Mouse (Mus musculus): ENCODE results near the gene Rac3. TPM values are rescaled to one million over a fixed set of nuclear protein-coding genes. Genes with fewer than 3 reads are reported as not detected.
"Not testable (repeated sequence)": the region's sequence is repeated elsewhere in the genome, so short reads cannot be mapped to it uniquely, and the experiment has no call there.

The Rac3 gene
- polyA plus RNA-seq, 1 experiment from 2014 or later = 9.7 TPM

DNA sequence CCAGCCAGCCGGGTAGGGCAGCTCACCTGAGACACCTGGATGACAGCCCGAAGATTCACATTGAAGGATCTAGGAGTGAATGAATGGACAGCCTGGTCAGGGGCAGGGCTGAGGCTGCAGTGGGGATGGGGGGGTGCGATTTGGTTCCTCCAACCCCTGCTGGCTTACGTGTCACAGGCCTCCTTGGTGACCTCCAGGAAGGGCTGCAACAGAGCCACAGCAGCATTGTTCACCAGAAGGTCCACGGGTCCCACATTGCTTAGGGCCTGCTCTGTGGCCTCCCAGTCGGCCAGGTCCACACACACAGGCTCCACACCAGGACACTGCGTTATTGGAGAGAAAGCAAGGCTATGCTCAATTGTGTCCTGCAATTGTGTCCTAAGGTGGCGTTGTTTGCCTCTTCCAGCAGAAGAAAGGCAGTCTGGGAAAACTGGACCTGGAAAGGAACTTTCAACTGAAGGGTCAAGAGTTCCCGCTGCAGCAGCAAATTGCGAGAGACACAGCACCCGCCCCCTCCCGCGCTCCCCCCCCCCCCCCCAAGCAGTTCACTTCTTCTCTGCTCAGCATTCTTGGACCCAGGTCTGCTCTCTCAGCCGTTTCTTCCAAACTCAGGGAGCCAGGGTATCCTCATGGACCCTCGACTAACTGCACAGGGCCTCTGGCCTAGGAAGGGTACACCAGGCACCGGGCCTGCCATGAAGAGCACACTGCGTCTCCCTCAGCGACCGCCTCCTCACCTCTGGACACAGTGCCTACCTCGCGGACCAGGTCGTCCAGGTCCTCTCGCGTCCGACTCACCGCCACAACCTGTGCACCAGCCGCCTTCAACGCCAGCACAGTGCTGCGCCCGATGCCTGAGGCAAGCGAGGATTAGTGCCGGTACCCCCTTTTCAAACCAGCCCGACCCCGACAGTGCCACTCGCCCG, 5.2 kb downstream of the Rac3 start:
- H3K4me3 ChIP-seq (ENCODE audit: low read depth, low read length) = peak overlapping the region; percentile 45
- H3K4me1 ChIP-seq (ENCODE audit: control insufficient read depth, insufficient read depth, low read length) = peaks cover 3% of the 10 kb centered on the region; the same call in 1 of the 2 replicates
- ATAC-seq (replicated peaks; ENCODE audit: insufficient number of reproducible peaks, low FRiP score, low TSS enrichment, low read depth) (peak; percentile 5), DNase-seq (ENCODE audit: low spot score) (no peak)
- H3K36me3 ChIP-seq (replicated peaks; ENCODE audit: control insufficient read depth, insufficient read depth, low read depth, low read length) = no peaks in the 10 kb centered on the region; the same call in 1 of the 2 replicates
- WGBS = 17% methylated on average over 36 of the region's 36 CpGs
- no peaks in the 10 kb centered on the region for H3K9me3 ChIP-seq (replicated peaks; ENCODE audit: control insufficient read depth, low read length)
- H3K27ac ChIP-seq (replicated peaks; ENCODE audit: low read depth, low read length) = no peak overlapping the region
- peaks cover 7% of the 10 kb centered on the region for H3K27me3 ChIP-seq (ENCODE audit: control insufficient read depth, insufficient read depth, low read length)
- peak overlapping the region; percentile 87 for H3K4me2 ChIP-seq (ENCODE audit: low read depth, low read length)
- H3K9ac ChIP-seq (replicated peaks; ENCODE audit: low read length) = peak overlapping the region; percentile 49

DNA sequence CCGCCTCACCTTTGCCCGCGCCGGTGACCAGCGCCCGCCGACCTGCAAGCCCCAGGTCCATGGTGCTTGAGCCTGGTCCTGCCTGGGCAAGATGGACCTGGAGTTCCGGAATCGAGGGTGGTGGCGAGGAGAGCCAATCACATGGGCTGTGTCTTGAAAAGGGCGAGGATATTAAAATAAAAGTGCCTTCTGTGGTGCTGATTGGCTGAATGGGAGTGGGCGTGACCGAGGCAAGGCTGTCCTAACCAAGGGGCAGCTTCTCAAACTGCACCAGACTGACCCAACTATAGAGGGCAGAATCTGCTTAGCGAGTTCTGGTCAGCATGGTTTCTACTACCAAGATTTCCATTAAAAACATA, 5.9 kb downstream of the Rac3 start, which contains the start of gene Dcxr:
Dcxr (minus strand) TSS at position 113 of the 359 bp plus-strand sequence.
- ATAC-seq (replicated peaks; ENCODE audit: insufficient number of reproducible peaks, low FRiP score, low TSS enrichment, low read depth) (peak; percentile 81), DNase-seq (ENCODE audit: low spot score) (peak; percentile 90)
- Histone ChIP-seq H3K27ac (replicated peaks; ENCODE audit: low read depth, low read length) (no peak within 1 kb of the TSS), H3K9me3 (replicated peaks; ENCODE audit: control insufficient read depth, low read length) (no peaks in the 10 kb centered on the region), H3K36me3 (replicated peaks; ENCODE audit: control insufficient read depth, insufficient read depth, low read depth, low read length) (no peaks in the 10 kb centered on the region; the same call in 1 of the 2 replicates), H3K4me1 (ENCODE audit: control insufficient read depth, insufficient read depth, low read length) (peaks cover under 1% of the 10 kb centered on the region; the same call in 1 of the 2 replicates), H3K4me3 (ENCODE audit: low read depth, low read length) (peak within 1 kb of the TSS; percentile 45), H3K27me3 (ENCODE audit: control insufficient read depth, insufficient read depth, low read length) (peaks cover 4% of the 10 kb centered on the region), H3K9ac (replicated peaks; ENCODE audit: low read length) (peak within 1 kb of the TSS; percentile 49), H3K4me2 (ENCODE audit: low read depth, low read length) (peak within 1 kb of the TSS; percentile 87)
- under 1% methylated on average over 14 of the region's 14 CpGs for WGBS

DNA sequence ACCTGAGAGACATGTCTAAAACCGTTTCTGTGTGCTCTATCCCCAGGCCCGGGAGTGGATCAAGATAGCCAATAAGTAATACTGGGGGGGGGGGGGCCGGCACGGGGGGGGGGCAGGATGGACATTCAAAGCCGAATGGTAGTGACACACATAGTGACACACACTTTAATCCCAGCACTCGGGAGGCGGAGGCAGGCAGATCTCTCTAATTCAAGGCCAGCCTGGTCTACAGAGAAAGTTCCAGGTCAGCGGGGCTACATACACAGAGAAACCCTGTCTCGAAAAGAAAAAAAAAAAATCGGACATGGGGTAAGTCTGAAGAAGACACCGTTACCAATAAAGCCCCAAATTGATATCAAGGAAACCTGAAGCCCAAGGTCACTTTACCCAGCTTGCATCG, 6.3 kb downstream of the Rac3 start:
- Histone ChIP-seq H3K4me1 (ENCODE audit: control insufficient read depth, insufficient read depth, low read length) (no peaks in the 10 kb centered on the region), H3K9ac (replicated peaks; ENCODE audit: low read length) (no peak overlapping the region), H3K4me2 (ENCODE audit: low read depth, low read length) (no peak overlapping the region), H3K27me3 (ENCODE audit: control insufficient read depth, insufficient read depth, low read length) (peaks cover under 1% of the 10 kb centered on the region), H3K4me3 (ENCODE audit: low read depth, low read length) (no peak overlapping the region), H3K36me3 (replicated peaks; ENCODE audit: control insufficient read depth, insufficient read depth, low read depth, low read length) (no peaks in the 10 kb centered on the region; the same call in 1 of the 2 replicates), H3K9me3 (replicated peaks; ENCODE audit: control insufficient read depth, low read length) (no peaks in the 10 kb centered on the region), H3K27ac (replicated peaks; ENCODE audit: low read depth, low read length) (no peak overlapping the region)
- 69% methylated on average over 12 of the region's 12 CpGs for WGBS
- no peak for DNase-seq (ENCODE audit: low spot score)
- ATAC-seq (replicated peaks; ENCODE audit: insufficient number of reproducible peaks, low FRiP score, low TSS enrichment, low read depth) = no peak

DNA sequence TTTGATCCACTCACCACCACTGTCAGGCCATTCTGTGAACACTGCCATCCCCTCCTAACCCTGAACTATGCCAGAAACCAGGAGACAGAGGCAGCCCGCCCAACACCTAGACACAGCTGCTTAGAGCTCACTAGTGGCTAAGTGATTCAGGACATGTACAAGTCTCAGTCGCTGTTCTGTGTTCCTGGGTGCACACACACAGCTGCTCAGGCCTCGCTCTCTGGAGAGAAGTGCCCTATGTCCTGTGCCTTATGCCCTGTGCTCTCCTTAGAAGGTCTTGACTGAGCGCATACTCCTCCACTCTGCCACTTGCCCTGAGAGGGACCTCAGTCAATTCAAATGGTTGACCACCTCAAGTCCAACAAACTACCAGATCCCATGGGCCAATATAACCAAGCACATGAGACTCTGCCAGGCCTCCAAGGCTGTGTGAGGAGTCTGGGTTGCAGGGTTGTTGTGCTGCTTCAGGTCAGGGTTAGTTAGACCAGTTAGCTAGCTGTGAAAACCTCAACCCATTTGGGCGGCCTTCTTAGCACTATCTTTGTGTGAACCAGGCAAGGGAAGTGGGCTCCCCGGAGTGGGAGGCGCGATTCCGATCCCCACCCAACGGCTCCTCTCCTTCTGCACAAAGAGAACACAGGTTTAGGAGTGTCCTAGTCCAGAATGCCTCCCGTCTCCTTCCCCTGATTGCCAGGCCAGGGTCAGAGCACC, 7.4 kb downstream of the Rac3 start:
- H3K4me2 ChIP-seq (ENCODE audit: low read depth, low read length) = no peak overlapping the region
- no peak for ATAC-seq (replicated peaks; ENCODE audit: insufficient number of reproducible peaks, low FRiP score, low TSS enrichment, low read depth)
- no peaks in the 10 kb centered on the region for H3K4me1 ChIP-seq (ENCODE audit: control insufficient read depth, insufficient read depth, low read length)
- H3K9ac ChIP-seq (replicated peaks; ENCODE audit: low read length) = no peak overlapping the region
- H3K4me3 ChIP-seq (ENCODE audit: low read depth, low read length) = no peak overlapping the region
- no peak overlapping the region for H3K27ac ChIP-seq (replicated peaks; ENCODE audit: low read depth, low read length)
- H3K27me3 ChIP-seq (ENCODE audit: control insufficient read depth, insufficient read depth, low read length) = no peaks in the 10 kb centered on the region; the same call in 1 of the 2 replicates
- no peaks in the 10 kb centered on the region for H3K36me3 ChIP-seq (replicated peaks; ENCODE audit: control insufficient read depth, insufficient read depth, low read depth, low read length)
- DNase-seq (ENCODE audit: low spot score) = no peak
- WGBS = 65% methylated on average over 11 of the region's 11 CpGs
- no peaks in the 10 kb centered on the region for H3K9me3 ChIP-seq (replicated peaks; ENCODE audit: control insufficient read depth, low read length)

DNA sequence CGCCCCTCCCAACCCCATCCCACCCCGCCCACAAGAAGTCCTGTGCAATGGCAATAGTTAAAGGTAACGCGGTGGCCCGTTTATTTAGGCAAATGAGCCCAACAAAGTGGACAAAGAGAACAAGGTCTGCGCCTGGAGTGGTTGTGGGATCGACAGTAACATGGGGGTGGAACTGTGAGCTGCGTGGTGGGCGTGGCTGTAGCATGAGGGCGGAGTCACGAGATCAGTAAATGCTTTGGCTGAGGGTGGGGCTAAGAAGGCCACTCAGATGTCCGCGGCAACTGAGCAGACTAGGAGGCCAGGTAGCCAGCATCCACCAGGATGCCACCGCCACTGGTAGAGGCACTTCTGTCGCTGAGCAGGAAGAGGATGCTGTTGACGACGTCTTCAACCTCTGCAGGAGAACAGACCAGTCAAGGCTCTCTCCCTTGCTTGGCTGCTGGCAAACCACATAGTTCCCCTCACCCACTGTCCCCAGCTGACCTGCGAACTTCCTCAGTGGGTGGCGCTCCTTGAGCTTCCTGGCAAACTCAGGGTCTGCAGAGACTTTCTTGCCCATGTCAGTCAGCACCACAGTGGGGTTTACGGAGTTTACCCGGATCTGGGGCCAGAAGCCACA, 8.3 kb downstream of the Rac3 start:
- H3K9me3 ChIP-seq (replicated peaks; ENCODE audit: control insufficient read depth, low read length); H3K27me3 ChIP-seq (ENCODE audit: control insufficient read depth, insufficient read depth, low read length); H3K4me1 ChIP-seq (ENCODE audit: control insufficient read depth, insufficient read depth, low read length); H3K36me3 ChIP-seq (replicated peaks; ENCODE audit: control insufficient read depth, insufficient read depth, low read depth, low read length); ATAC-seq (replicated peaks; ENCODE audit: insufficient number of reproducible peaks, low FRiP score, low TSS enrichment, low read depth); H3K4me3 ChIP-seq (ENCODE audit: low read depth, low read length); H3K27ac ChIP-seq (replicated peaks; ENCODE audit: low read depth, low read length); H3K9ac ChIP-seq (replicated peaks; ENCODE audit: low read length): not testable (repeated sequence)
- peak; percentile 73 for DNase-seq (ENCODE audit: low spot score)
- H3K4me2 ChIP-seq (ENCODE audit: low read depth, low read length) = peak overlapping the region; percentile 29
- WGBS = 1% methylated on average over 17 of the region's 21 CpGs

DNA sequence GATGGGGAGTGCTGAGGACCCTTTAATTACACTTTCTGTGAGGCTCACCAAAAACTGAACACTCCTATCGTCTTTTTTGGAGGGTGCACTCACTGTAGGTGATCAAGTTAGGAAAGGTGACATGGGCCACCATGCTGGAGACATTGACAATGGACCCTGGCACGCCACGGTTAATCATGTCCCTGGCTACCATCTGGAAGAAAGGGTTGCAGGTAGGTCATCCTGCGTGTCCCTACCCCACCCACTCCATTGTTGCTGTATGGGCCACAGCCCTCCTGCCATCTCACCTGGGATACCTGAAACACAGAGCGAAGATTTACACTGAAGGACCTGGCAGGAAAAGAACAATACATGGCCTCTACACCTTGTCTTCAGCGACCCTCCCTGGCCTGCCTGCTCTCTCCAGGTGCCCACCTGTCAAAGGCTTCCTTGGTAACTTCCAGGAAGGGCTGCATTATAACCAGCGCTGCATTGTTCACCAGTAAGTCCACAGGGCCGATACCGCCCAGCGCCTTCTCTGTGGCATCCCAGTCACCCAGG, 9.1 kb downstream of the Rac3 start:
- H3K9me3 ChIP-seq (replicated peaks; ENCODE audit: control insufficient read depth, low read length) = no peaks in the 10 kb centered on the region
- no peak for DNase-seq (ENCODE audit: low spot score)
- H3K4me3 ChIP-seq (ENCODE audit: low read depth, low read length) = no peak overlapping the region
- no peaks in the 10 kb centered on the region; the same call in 1 of the 2 replicates for H3K27me3 ChIP-seq (ENCODE audit: control insufficient read depth, insufficient read depth, low read length)
- no peak overlapping the region for H3K27ac ChIP-seq (replicated peaks; ENCODE audit: low read depth, low read length)
- 89% methylated on average over 10 of the region's 10 CpGs for whole genome bisulfite sequencing
- no peaks in the 10 kb centered on the region for H3K4me1 ChIP-seq (ENCODE audit: control insufficient read depth, insufficient read depth, low read length)
- no peaks in the 10 kb centered on the region for H3K36me3 ChIP-seq (replicated peaks; ENCODE audit: control insufficient read depth, insufficient read depth, low read depth, low read length)
- no peak overlapping the region for H3K4me2 ChIP-seq (ENCODE audit: low read depth, low read length)
- no peak for ATAC-seq (replicated peaks; ENCODE audit: insufficient number of reproducible peaks, low FRiP score, low TSS enrichment, low read depth)
- H3K9ac ChIP-seq (replicated peaks; ENCODE audit: low read length) = no peak overlapping the region

DNA sequence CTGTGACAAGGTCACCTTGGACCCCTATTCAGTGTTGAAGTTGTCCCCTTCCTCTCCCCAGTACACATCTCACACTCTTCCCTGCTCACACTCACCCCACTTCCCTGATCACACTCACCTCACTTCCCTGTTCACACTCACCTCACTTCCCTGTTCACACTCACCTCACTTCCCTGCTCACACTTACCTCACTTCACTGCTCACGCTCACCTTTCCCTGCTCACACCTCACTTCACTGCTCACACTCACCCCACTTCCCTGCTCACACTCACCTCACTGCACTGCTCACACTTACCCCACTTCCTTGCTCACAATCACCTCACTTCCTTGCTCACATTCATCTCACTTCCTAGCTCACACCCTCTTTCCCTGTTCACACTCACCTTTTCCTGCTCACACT, 10.1 kb downstream of the Rac3 start:
- H3K27ac ChIP-seq (replicated peaks; ENCODE audit: low read depth, low read length) = no peak overlapping the region
- H3K9ac ChIP-seq (replicated peaks; ENCODE audit: low read length) = no peak overlapping the region
- WGBS = 94% methylated on average over 1 of the region's 1 CpGs
- H3K4me2 ChIP-seq (ENCODE audit: low read depth, low read length) = no peak overlapping the region
- DNase-seq (ENCODE audit: low spot score) (no peak), ATAC-seq (replicated peaks; ENCODE audit: insufficient number of reproducible peaks, low FRiP score, low TSS enrichment, low read depth) (no peak)
- no peaks in the 10 kb centered on the region for H3K36me3 ChIP-seq (replicated peaks; ENCODE audit: control insufficient read depth, insufficient read depth, low read depth, low read length)
- no peaks in the 10 kb centered on the region for H3K9me3 ChIP-seq (replicated peaks; ENCODE audit: control insufficient read depth, low read length)
- H3K27me3 ChIP-seq (ENCODE audit: control insufficient read depth, insufficient read depth, low read length) = no peaks in the 10 kb centered on the region; the same call in 1 of the 2 replicates
- H3K4me1 ChIP-seq (ENCODE audit: control insufficient read depth, insufficient read depth, low read length) = no peaks in the 10 kb centered on the region
- H3K4me3 ChIP-seq (ENCODE audit: low read depth, low read length) = no peak overlapping the region

Data from embryonic facial prominence, embryonic 11.5 days (tissue).